Mouse (Mus musculus) R1 (cell line): ENCODE measurements around the gene Defb23.
A peak's percentile ranks its signal among the peaks of the same experiment; 100 is the strongest.

ENCODE experiments used
- DNase-seq: peaks from one replicate; pipeline ENCODE4 v3.0.0-alpha.2; 2018; ENCODE audit warnings: low read depth, low spot score

Defb23 gene

GRCm38 (mm10) chr2:152464570-152465150, at the start of gene Defb23:
TSS of gene Defb23 (minus strand) at chr2:152464620.
- peak; percentile 58 for DNase-seq

DNA sequence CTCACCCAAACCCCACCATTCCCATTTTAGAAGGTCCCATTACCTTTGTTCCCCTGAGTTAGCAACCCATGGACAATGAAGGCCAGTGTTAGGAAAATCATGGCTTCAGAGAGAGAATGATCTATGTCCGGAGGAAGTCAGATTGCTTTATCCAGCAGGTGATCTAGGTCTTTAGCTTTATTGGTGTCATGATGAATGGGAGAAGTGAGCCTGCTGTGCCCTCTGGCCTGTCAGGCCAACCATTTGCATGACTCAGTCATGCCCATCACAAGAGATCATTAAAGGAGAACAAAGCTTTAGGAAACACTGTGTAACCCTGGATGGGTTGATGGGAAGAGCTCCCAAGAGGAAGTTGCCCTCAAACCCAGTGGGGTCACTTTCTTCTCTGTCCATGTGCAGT, 47.2 kb upstream of the Defb23 start, which contains the start of gene Defb26:
TSS of gene Defb26 (minus strand) at position 101 of the 400 bp plus-strand sequence.
- no peak for DNase-seq

DNA sequence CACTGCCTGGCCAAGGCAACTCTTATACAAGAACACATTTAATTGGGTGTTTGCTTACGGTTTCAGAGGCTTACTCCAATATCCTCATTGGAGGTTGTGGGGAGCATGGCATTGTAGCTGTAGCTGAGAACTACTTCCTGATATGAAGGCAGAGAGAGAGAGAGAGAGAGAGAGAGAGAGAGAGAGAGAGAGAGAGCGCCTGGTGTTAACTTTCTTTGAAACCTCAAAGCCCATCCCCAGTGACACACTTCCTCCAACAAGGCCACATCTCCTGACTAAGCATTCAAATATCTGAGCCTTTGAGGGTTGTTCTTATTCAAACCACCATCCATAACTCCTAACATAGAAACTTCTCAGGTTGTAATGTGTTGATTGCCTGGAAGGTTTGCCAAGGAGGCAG, 39.5 kb upstream of the Defb23 start:
- no peak for DNase-seq

- DNase-seq: peak; percentile 57
These were observed 36.4 kb upstream of the Defb23 start for GRCm38 (mm10) chr2:152500863-152501229.

DNA sequence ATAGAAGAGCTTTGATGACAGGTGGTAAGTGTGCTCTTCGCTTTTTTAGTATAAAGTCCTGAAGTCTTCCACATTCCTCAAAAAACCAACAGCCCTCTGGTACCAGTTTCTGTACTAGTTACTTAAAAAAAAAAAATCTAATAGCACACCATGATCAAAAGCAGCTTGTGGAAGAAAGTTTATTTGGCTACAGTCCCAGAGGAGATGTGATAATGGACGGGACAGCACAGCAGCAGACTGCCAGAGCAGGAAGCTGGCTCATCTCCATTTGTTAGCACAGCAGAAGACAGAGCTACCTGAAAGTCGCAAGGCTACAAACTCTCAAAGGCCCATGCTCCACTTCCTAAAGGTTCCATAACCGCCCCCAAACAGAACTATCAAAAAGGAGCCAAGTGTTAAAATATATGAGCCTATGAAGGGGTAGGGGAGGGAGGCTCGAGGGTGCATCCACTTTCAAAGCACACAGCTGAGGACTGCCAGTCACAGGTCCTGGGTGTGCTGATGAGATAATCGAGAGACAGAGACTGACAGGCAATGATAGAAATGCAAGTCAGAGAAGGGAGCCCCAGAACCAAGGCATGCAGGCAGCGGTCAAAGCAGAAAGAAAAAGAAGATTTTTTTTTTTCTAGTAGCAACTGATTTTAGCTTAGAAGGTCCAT, 35.9 kb upstream of the Defb23 start:
- DNase-seq: no peak

DNA sequence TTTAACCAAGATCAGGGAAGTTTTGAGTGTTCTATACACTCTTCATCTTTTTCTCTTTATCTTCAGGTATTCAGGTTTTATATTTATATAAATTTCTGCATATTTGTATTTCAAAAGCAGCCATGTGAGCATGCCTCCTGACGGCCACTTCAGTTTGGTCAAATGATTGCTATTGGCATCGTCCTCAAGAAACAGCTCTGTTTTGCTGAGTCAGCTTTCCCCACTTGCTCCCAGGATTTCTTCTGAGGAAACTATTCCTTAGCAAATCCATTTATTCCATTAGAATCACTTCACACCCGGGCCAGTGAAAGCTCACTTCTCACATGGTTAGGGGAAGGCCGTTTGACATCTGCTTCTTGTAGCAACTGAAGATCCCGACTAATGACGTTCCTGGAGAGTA, 33.6 kb upstream of the Defb23 start:
- DNase-seq: no peak

GRCm38 (mm10) chr2:152493151-152493550, 28.7 kb upstream of the Defb23 start:
- peak; percentile 40 for DNase-seq

- DNase-seq: no peak
These were observed 25.6 kb upstream of the Defb23 start, which contains the start of gene Defb22 for GRCm38 (mm10) chr2:152490038-152490437. TSS of gene Defb22 (minus strand) at chr2:152490138.

DNA sequence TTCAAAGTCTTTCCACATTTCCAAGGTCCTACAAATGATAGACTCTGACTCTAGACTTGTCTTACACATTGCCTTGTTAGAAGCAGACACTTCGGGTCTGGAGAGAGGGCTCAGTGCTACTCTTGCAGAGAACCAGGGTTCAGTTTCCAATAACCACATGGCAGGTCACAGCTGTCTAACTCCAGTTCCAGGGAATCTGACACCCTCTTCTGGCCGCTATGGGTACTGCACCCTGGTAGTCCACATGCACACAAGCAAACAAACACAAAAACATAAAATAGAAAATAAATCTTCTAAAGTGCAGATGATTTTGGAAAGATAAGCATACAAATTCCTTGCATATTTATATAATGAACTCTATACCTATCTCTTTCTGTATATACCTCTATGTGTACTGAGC, 22.6 kb upstream of the Defb23 start:
- peak; percentile 77 for DNase-seq

DNA sequence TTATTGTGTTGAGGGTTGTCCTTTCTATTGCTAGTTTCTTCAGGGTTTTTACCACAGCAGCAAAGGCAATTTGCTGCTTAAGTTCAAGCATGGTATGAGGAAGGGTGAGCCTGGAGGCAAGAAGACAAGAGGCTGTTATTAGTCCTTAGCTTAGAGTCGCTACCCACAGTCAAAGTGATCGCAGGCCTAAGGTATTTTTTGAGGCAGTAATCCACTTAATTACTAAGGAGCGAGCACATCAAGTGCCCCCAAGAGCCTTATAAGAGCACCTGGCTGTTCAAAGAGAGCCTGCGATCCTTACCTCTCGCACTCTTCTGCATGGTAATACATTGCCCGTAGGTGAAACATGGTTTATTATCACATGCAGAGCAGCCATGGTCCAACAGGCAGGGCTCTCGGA, 17.3 kb upstream of the Defb23 start:
- DNase-seq: no peak

- DNase-seq: no peak
These were observed 16.5 kb upstream of the Defb23 start for GRCm38 (mm10) chr2:152480881-152481280.

DNA sequence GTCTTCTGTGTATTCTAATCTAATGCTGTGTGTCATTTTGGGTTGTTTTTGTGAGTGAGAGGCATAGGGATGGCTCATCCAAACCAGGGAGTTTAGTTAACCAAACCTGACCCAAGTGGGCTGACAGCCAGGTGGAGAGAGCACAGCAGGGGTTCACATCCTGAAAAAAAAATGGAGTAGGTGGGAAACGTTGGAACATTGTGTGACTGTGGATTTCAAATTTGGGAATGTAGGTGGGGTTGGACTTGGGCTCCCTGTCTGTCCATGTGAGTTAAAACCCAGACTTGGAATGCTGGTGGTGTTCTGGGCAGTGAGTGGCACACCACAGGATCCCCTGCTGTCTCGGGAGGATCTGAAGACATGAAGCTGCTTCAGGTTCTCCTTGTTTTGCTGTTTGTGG, 12.3 kb upstream of the Defb23 start, which contains the start of gene Defb20:
TSS of gene Defb20 (plus strand) at position 301 of the 400 bp plus-strand sequence.
- DNase-seq: no peak

- DNase-seq: no peak
These were observed 8.0 kb upstream of the Defb23 start for GRCm38 (mm10) chr2:152472434-152472833.

- DNase-seq: peak; percentile 69
These were observed 6.6 kb upstream of the Defb23 start for GRCm38 (mm10) chr2:152470973-152471372.

- DNase-seq: no peak
These were observed 5.2 kb downstream of the Defb23 start for GRCm38 (mm10) chr2:152459241-152459640.

GRCm38 (mm10) chr2:152452101-152452781, 12.2 kb downstream of the Defb23 start:
- DNase-seq: no peak

DNA sequence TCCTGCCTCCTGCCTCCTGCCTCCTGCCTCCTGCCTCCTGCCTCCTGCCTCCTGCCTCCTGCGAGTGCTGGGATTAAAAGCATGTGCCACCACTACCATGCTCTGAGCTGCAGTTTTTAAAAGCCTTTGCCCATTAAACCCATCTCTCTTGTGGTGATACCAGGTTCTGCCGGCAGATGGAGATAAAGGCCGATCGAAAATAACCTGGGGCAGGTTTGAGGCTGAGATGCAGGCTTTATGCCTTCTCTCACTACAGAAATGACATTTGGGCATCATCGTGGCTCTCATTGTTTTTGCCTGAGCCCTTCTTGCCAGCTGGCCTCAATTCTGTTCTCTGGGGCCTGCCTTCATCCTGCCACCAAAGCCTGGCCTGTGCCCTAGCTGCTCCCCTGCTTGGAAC, 14.2 kb downstream of the Defb23 start:
- peak; percentile 68 for DNase-seq

GRCm38 (mm10) chr2:152447461-152447860, 17.0 kb downstream of the Defb23 start:
- no peak for DNase-seq

DNA sequence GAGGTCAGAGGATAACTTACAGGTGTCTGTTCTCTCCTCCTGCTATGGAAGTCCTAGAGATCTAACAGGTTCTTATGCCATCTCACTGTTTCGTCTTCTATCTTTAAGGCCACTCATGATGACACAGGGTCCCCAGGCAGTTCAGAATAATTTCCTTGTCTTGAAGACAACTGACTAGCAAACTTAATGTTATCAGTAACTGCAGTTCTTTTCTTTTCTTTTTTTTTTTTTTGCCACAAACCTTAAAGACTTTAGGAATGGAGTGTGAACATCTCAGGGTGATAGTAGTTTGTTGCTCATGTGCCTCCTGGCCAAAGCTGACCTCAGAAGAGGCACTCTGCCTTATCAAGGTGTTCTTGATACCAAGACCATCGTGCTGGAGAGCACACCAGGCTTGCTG, 17.8 kb downstream of the Defb23 start:
- no peak for DNase-seq

DNA sequence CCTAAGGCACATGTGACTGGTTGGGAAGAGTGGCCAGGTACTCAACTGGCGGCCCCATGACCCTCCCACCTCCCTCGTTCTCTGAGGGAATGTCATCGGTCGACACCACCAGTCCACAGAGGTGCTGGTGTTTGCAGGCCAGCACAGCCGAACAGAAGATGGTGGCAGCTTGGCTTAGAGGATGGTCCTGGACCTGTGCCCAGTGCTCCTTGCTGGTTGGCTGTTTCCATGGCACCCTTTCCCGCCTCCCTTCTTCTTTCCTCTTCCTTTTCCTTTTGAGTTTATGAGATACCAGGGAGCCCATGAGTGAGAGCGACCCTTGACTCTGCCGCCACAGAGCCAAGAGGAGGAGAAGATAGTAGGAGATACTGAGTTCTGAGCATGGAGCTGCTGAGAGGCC, 21.1 kb downstream of the Defb23 start:
- no peak for DNase-seq

- DNase-seq: no peak
These were observed 22.1 kb downstream of the Defb23 start for GRCm38 (mm10) chr2:152442322-152442721.

DNA sequence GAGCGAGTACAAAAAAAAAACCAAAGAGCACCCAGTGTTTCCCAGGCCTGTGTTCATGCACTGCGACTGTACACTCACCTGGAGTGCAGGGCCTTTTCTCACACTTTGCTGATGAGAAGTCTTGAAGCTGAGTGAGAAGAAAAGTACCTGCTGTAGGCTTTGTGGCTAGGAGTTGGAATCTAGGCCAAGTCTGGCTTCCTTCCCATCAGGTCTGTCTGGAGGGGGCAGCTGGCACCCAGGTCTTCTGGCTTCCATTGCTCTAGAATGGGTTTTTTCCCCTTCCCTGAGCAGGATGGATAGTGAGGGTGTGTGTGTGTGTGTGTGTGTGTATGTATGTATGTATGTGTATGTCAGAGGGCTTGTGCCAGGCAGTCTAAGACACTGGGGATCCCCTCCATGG, 24.6 kb downstream of the Defb23 start:
- DNase-seq: no peak

DNA sequence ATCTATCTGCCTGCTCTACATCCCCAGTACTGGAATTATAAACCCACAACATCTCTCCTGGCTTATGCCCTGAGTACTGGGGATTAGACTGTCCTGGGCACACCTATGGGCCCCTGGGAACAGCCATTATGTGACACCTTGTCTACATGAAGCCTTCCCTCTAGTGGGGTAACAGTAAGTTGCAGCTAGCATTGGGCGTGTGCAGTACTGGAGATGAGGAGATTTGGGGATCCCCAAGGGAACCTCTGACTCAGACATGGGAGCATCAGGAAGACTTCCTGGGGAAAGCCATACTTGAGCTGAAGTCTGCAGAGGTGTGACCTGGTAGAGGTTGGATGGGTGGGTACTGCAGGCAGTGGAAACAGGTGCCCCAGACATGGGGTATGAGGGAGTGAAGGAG, 25.5 kb downstream of the Defb23 start:
- no peak for DNase-seq
